Mouse (Mus musculus): ENCODE data around the gene Mib2.

The Mib2 gene

DNA sequence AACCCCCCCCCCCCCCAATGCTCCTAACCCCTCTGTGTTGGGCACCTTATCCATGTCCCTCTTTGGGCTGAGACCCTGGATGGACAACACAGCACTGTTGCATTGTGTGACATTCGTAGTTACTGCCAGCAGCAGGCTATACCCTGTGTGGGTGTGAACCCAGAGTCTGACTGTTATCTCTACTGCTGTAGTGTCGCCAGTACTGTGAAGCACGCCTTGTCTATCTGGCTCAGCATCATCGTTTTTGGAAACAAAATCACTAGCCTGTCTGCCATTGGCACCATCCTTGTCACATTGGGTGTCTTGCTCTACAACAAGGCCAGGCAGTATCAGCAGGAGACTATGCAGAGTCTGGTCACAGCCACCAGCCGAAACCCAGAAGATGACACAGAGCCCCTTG is 50.7 kb downstream of the Mib2 start:
- no peak for DNase-seq (ENCODE audit: low read depth, low spot score)

DNA sequence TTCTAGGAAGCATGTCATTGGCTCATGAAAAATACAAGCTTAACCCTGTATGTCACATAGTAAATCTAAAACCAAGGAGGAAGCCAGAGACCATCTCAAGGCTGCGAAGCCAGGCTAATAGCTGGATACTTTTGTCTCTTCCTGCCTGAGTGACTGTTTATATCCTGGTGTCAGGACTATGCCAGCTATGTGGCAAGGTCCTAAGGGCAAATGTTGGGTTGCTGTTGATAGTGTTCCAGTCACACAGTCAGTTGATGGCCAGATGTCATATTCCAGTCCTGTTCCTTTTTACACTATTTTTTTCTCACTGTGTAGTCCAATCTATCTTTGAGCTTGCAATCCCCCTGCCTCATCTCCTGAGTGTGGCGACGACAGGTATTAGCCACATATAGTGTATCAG is 55.7 kb downstream of the Mib2 start:
- no peak for DNase-seq (ENCODE audit: low read depth, low spot score)

DNA sequence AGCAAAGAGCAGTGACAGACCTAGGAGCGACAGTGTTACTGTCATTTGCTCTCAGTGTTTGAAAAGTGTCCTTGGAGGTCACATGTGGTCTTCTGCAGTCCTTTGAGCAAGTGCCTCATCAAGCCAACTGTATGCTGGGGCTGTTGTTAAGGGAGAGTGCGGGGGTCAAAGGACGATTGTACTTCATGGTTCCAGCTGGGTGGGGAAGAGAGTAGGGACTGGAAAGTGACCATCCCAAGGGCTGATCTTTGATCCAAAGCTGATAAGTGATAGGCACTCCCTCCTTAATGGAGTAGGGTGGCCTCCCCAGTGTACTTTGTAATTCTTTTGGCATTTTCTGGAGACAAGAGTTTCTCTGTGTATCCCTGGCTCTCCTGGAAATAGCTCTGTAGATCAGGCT is 57.1 kb downstream of the Mib2 start:
- DNase-seq (ENCODE audit: low read depth, low spot score), result no peak

DNA sequence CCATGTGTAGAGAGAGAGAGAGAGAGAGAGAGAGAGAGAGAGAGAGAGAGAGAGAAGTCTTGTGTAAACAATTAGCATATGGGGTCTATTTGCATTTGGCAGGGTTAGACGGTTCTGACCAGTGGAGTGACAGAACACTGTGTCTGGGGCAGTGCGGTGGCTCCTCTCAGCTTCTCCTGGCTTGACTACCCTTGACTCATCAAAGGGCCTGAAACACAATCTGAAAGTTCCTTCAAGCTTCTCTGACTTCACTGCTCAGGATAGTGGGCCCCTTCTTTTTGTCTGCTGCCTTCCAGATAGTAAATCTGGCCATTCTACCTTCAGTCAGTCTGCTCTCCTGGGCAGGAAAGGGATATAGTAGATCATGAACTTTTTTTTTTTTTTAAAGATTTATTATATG is 62.2 kb downstream of the Mib2 start:
- no peak for DNase-seq (ENCODE audit: low read depth, low spot score)

DNA sequence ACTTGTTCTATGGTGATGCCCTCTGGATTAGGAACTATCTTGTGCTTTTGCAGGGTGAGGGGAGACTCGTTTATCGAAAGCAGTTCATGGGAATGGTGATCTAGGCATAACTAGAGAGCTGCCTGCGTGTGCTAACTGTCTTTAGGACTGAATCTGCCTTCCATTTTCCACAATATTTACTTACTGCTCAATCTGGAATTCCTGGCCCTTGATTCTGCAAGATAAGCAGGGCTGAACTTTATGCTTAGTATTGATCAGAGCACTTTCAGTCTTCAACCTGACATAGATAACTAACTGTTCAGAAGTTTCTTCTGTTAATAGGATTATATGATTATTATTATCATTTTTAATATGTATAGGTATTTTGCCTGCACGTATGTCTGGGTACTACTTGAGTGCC is 63.9 kb downstream of the Mib2 start:
- no peak for DNase-seq (ENCODE audit: low read depth, low spot score)

All from mesoderm, embryonic 11.5 days (tissue).